Mouse (Mus musculus) midbrain, postnatal 0 days (tissue): ENCODE data around the gene Ercc4. TPM values are rescaled to one million over a fixed set of nuclear protein-coding genes. Genes with fewer than 3 reads are reported as not detected.

ENCODE experiments used
- ATAC-seq: fragments of 200-750 bp; cut with Nextera tagmentation; 2 replicates; pipeline ENCODE4 v1.8.0; 2017; ENCODE audit warnings: moderate number of reproducible peaks, mild to moderate bottlenecking, moderate TSS enrichment, moderate library complexity; ENCODE audit not compliant: low FRiP score
- DNase-seq: peaks from one replicate; pipeline ENCODE4 v3.0.0-alpha.2; 2015; ENCODE audit warnings: low spot score
- H3K27ac ChIP-seq: fragments of 300-500 bp; sonication (generic); 2 replicates; pipeline ENCODE4 v1.5.1; 2014; ENCODE audit warnings: low read depth, mild to moderate bottlenecking, low read length, mixed read lengths
- H3K27me3 ChIP-seq: fragments of 300-500 bp; sonication (generic); 2 replicates; pipeline ENCODE4 v1.6.1; 2014; ENCODE audit warnings: low read length, control low read depth, mixed read lengths; ENCODE audit not compliant: insufficient read depth
- H3K36me3 ChIP-seq: fragments of 300-500 bp; sonication (generic); 2 replicates; pipeline ENCODE4 v1.6.1; 2014; ENCODE audit warnings: low read length, control low read depth, mixed read lengths; ENCODE audit not compliant: insufficient read depth
- H3K4me1 ChIP-seq: fragments of 300-500 bp; sonication (generic); 2 replicates; pipeline ENCODE4 v1.6.1; 2014; ENCODE audit warnings: mild to moderate bottlenecking, control low read depth, antibody characterized with exemption, low read length, mixed read lengths; ENCODE audit not compliant: insufficient read depth
- H3K4me2 ChIP-seq: fragments of 300-500 bp; sonication (generic); 2 replicates; pipeline ENCODE4 v1.6.1; 2014; ENCODE audit warnings: low read depth, mild to moderate bottlenecking, low read length, mixed read lengths; ENCODE audit not compliant: poor library complexity, severe bottlenecking
- H3K4me3 ChIP-seq: fragments of 300-500 bp; sonication (generic); 2 replicates; pipeline ENCODE4 v1.5.1; 2014; ENCODE audit warnings: low read depth, mild to moderate bottlenecking, low read length, moderate library complexity
- H3K9ac ChIP-seq: fragments of 300-500 bp; sonication (generic); replicated peaks from 2 replicates; pipeline ENCODE4 v1.6.1; 2014; ENCODE audit warnings: mild to moderate bottlenecking, low read length, moderate library complexity, mixed read lengths; ENCODE audit not compliant: poor library complexity, severe bottlenecking
- H3K9me3 ChIP-seq: fragments of 300-500 bp; sonication (generic); 2 replicates; pipeline ENCODE4 v1.6.1; 2016; ENCODE audit warnings: low read length, control low read depth
- CTCF ChIP-seq: IDR thresholded peaks from 2 replicates; pipeline ENCODE4 v1.5.1; 2016; ENCODE audit warnings: antibody characterized with exemption, mild to moderate bottlenecking
- WGBS: fragments of 180-500 bp; shearing (Covaris S2); extraction: QIAGEN DNeasy Blood & Tissue Kit; methylation state at CpG from one replicate; pipeline ENCODE4 v1.1.7; 2014; 5-methylcytosine and 5-hydroxymethylcytosine counted together
- polyA plus RNA-seq: library from polyadenylated mRNA; unstranded; fragments of >200 nt; fragmentation: Nextera tagmentation; extraction: Ambion mirVana; gene quantifications from 2 replicates; pipeline ENCODE4 v1.2.1, GENCODE M21; 2015
- total RNA-seq: library from RNA; depleted of rRNA; stranded (reverse); fragments of >200 nt; gene quantifications from 2 replicates; pipeline ENCODE4 v1.2.3, GENCODE M21; 2014; rRNA removed

Ercc4 gene
- total and polyA plus RNA-seq, 2 experiments from 2014 or later, result 15.3 to 23.4 TPM

DNA sequence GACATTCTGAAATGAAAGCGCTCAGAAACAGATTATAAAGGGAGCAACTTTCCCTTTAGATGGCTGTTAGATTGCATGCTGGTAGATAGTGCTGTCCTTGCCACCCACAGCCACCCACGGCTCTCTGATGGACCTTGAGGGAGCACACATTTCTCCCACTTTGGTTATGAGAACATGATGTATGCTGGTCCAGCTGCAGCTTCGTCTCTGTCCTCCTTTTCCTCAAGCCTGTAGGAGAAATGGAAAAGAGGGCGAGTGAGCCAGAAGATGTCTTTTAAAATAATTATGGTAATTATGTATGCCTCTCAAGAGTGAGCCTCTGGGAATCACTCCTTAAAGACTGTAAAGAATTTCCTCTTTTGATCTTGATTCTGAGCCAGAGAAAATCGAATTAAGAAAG lies 87.1 kb downstream of the Ercc4 start:
- Histone ChIP-seq H3K27ac (peak overlapping the region; percentile 70; the same call in 1 of the 2 replicates), H3K27me3 (no peaks in the 10 kb centered on the region), H3K4me1 (peaks cover 9% of the 10 kb centered on the region; the same call in 1 of the 2 replicates), H3K36me3 (no peaks in the 10 kb centered on the region), H3K9me3 (no peaks in the 10 kb centered on the region), H3K9ac (no peak overlapping the region), H3K4me2 (no peak overlapping the region), H3K4me3 (no peak overlapping the region)
- no peak for TF ChIP-seq CTCF
- WGBS, result 34% methylated on average over 5 of the region's 5 CpGs
- DNase-seq (peak; percentile 19), ATAC-seq (no peak)

DNA sequence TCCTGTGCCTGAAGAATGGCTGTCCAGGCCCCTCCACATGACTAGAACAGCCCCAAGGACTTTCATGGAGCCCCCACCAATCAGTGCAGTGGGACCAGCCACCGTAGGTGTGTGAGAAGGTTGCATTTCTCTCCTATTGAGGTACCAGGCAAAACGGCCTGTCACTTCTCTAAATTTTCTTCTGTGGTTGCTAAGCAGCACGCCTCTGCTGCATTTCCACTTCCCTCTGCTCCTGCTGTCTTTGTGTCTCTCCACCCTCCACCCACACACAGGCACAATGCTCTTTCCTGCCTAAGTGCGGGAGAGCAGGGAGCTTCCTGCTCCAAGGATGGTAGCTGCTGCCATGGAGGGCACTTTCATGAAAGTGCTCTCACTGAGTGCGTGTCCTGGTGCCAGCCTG lies 87.8 kb downstream of the Ercc4 start:
- H3K27ac ChIP-seq, result peak overlapping the region; percentile 70
- 19% methylated on average over 5 of the region's 5 CpGs for WGBS
- H3K4me3 ChIP-seq, result no peak overlapping the region
- H3K4me2 ChIP-seq, result no peak overlapping the region
- peaks cover 9% of the 10 kb centered on the region; the same call in 1 of the 2 replicates for H3K4me1 ChIP-seq
- H3K9ac ChIP-seq, result no peak overlapping the region
- ATAC-seq (peak; percentile 72), DNase-seq (peak; percentile 47)
- H3K27me3 ChIP-seq, result no peaks in the 10 kb centered on the region
- no peaks in the 10 kb centered on the region for H3K9me3 ChIP-seq
- TF ChIP-seq CTCF, result no peak
- H3K36me3 ChIP-seq, result no peaks in the 10 kb centered on the region

DNA sequence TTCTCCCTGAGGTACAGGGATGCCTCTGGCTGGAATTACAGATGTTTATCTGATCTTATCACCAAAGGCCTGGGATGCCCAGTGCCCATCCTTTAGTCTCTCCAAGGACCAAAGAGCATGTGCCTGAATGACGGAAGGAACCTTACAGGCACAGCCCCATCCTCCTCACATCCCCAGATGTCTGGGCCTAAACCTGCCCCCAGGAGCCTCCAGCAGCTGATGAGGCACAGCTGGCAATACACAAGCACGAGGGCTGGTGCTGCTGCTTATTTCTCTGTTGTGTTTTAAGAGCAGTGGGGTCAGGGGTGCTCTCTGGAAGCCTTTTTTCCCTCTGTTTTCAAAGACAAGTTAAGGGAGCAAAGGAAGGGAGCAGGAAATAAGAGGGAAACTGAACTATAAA lies 89.7 kb downstream of the Ercc4 start:
- no peaks in the 10 kb centered on the region for H3K36me3 ChIP-seq
- H3K27me3 ChIP-seq, result no peaks in the 10 kb centered on the region
- DNase-seq, result no peak
- no peak for ATAC-seq
- H3K27ac ChIP-seq, result no peak overlapping the region
- no peak overlapping the region for H3K4me3 ChIP-seq
- H3K4me2 ChIP-seq, result no peak overlapping the region
- no peaks in the 10 kb centered on the region for H3K9me3 ChIP-seq
- H3K4me1 ChIP-seq, result peaks cover 9% of the 10 kb centered on the region; the same call in 1 of the 2 replicates
- TF ChIP-seq CTCF, result no peak
- no peak overlapping the region for H3K9ac ChIP-seq
- 32% methylated on average over 2 of the region's 2 CpGs for WGBS

Other genes with a start within 250 kb of the Ercc4 start
- gene Mrtfb, start 146.8 kb downstream of the Ercc4 start, total RNA-seq, result 24.1 and 24.2 TPM in 2 replicates
- 13.8 TPM in 2 replicates for gene Mrtfb, start 146.8 kb downstream of the Ercc4 start, polyA plus RNA-seq